Mouse (Mus musculus): Measurements from ENCODE around the gene Uso1.

Uso1 gene

GRCm38 (mm10) chr5:92137239-92138046, at the start of gene Uso1:
Gene Uso1 (plus strand): TSS chr5:92137938.
- peak; percentile 98 for DNase-seq

- no peak for DNase-seq
Observed at GRCm38 (mm10) chr5:92093263-92094061, 44.3 kb upstream of the Uso1 start.

- DNase-seq = no peak
Observed at GRCm38 (mm10) chr5:92094062-92094415, 43.7 kb upstream of the Uso1 start.

- DNase-seq = no peak
Observed at GRCm38 (mm10) chr5:92096786-92097185, 41.0 kb upstream of the Uso1 start.

- DNase-seq = no peak
Observed at GRCm38 (mm10) chr5:92097779-92098178, 40.0 kb upstream of the Uso1 start.

GRCm38 (mm10) chr5:92098351-92099109, 39.2 kb upstream of the Uso1 start:
- DNase-seq = no peak

- DNase-seq = no peak
Observed at GRCm38 (mm10) chr5:92101601-92102000, 36.1 kb upstream of the Uso1 start.

GRCm38 (mm10) chr5:92103062-92103461, 34.7 kb upstream of the Uso1 start:
- no peak for DNase-seq

GRCm38 (mm10) chr5:92103816-92104415, 33.8 kb upstream of the Uso1 start:
- no peak for DNase-seq

GRCm38 (mm10) chr5:92106327-92107125, 31.2 kb upstream of the Uso1 start:
- DNase-seq = no peak

GRCm38 (mm10) chr5:92107282-92107681, 30.5 kb upstream of the Uso1 start:
- no peak for DNase-seq

- no peak for DNase-seq
Observed at GRCm38 (mm10) chr5:92110818-92111355, 26.9 kb upstream of the Uso1 start.

- DNase-seq = no peak
Observed at GRCm38 (mm10) chr5:92112175-92112574, 25.6 kb upstream of the Uso1 start.

GRCm38 (mm10) chr5:92112585-92112984, 25.2 kb upstream of the Uso1 start:
- no peak for DNase-seq

GRCm38 (mm10) chr5:92113484-92113883, 24.3 kb upstream of the Uso1 start:
- no peak for DNase-seq

GRCm38 (mm10) chr5:92114223-92114622, 23.5 kb upstream of the Uso1 start:
- DNase-seq = no peak

GRCm38 (mm10) chr5:92114939-92115338, 22.8 kb upstream of the Uso1 start:
- no peak for DNase-seq

- peak; percentile 39 for DNase-seq
Observed at GRCm38 (mm10) chr5:92117823-92118403, 19.8 kb upstream of the Uso1 start.

GRCm38 (mm10) chr5:92121636-92122035, 16.1 kb upstream of the Uso1 start:
- DNase-seq = no peak

GRCm38 (mm10) chr5:92125446-92125845, 12.3 kb upstream of the Uso1 start:
- no peak for DNase-seq

- DNase-seq = no peak
Observed at GRCm38 (mm10) chr5:92127141-92127625, 10.6 kb upstream of the Uso1 start.
